Mouse (Mus musculus): Measurements from ENCODE around the gene Il17rb. TPM values are rescaled to one million over a fixed set of nuclear protein-coding genes. Genes with fewer than 3 reads are reported as not detected.

Gene Il17rb
- polyA plus RNA-seq, 1 experiment from 2014 or later: 6.6 TPM

GRCm38 (mm10) chr14:29980447-29981205, 28.1 kb downstream of the Il17rb start:
- no peak overlapping the region for H3K9ac ChIP-seq (ENCODE audit: low read depth, low read length)
- no peaks in the 10 kb centered on the region for H3K9me3 ChIP-seq (replicated peaks; ENCODE audit: control insufficient read depth, low read length)
- no peaks in the 10 kb centered on the region for H3K27me3 ChIP-seq (ENCODE audit: control insufficient read depth, insufficient read depth, low read depth, low read length)
- WGBS (ENCODE audit: insufficient replicate concordance): 88% methylated on average over 10 of the region's 10 CpGs
- H3K36me3 ChIP-seq (ENCODE audit: control insufficient read depth, insufficient read depth): peaks cover 35% of the 10 kb centered on the region
- H3K4me3 ChIP-seq (ENCODE audit: low read depth, low read length): no peak overlapping the region
- no peak overlapping the region for H3K27ac ChIP-seq (ENCODE audit: low read length)
- peaks cover 3% of the 10 kb centered on the region; the same call in 1 of the 2 replicates for H3K4me1 ChIP-seq (ENCODE audit: control insufficient read depth, low read depth, low read length)
- no peak for ATAC-seq (ENCODE audit: low read depth)
- no peak overlapping the region for H3K4me2 ChIP-seq (ENCODE audit: low read depth, low read length)

DNA sequence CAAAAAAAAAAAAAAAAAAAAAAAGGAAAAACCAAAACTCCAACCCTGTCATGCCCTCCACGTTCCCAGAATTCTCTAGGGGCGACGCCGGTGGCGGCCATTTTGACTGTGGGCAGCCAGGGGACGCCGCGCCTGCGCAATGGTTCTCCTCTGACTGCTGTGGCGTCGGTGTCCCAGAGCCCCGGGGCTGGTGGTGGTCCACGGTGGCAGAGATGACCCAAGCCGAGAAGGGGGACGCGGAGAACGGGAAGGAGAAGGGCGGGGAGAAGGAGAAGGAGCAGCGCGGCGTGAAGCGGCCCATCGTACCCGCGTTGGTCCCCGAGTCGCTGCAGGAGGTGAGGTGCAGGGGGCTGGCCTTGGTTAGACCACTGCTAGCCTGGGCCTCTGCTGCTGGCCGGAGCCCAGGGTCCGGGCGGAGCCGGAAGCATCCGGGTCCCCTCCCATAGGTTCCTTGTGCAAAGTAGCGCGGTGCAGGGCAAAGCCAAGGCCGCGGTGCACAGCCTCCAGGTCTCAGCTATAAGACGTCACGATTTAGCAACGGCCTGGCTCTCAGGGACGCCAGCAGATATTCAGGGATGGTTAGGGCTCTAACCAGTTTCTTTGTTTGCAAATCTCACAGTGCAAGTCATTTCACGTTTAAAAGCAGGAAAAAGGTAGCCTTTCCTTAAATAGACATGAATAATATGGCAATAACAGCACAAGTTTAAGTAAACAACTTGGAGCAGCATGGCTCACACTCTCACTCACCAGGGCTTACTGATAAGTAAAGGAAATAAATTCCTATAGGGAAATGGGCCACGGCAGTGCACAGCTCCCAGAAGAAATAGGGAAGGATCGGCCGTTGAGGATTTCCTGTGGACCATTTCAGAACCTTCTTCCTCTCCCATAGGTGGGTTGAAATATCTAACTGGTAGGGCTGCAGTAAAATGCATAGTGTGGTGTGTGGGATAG, 30.2 kb downstream of the Il17rb start, which contains the start of gene Actr8:
Gene Actr8, plus strand, starts transcription at position 84 of the 951 bp plus-strand sequence.
- peak; percentile 94 for ATAC-seq (ENCODE audit: low read depth)
- Histone ChIP-seq H3K4me1 (ENCODE audit: control insufficient read depth, low read depth, low read length) (peaks cover 3% of the 10 kb centered on the region; the same call in 1 of the 2 replicates), H3K27me3 (ENCODE audit: control insufficient read depth, insufficient read depth, low read depth, low read length) (no peaks in the 10 kb centered on the region), H3K9ac (ENCODE audit: low read depth, low read length) (peak within 1 kb of the TSS; percentile 72), H3K9me3 (replicated peaks; ENCODE audit: control insufficient read depth, low read length) (no peaks in the 10 kb centered on the region), H3K4me2 (ENCODE audit: low read depth, low read length) (peak within 1 kb of the TSS; percentile 73), H3K36me3 (ENCODE audit: control insufficient read depth, insufficient read depth) (peaks cover 27% of the 10 kb centered on the region), H3K27ac (ENCODE audit: low read length) (peak within 1 kb of the TSS; percentile 68), H3K4me3 (ENCODE audit: low read depth, low read length) (peak within 1 kb of the TSS; percentile 70)
- under 1% methylated on average over 44 of the region's 44 CpGs for WGBS (ENCODE audit: insufficient replicate concordance)

DNA sequence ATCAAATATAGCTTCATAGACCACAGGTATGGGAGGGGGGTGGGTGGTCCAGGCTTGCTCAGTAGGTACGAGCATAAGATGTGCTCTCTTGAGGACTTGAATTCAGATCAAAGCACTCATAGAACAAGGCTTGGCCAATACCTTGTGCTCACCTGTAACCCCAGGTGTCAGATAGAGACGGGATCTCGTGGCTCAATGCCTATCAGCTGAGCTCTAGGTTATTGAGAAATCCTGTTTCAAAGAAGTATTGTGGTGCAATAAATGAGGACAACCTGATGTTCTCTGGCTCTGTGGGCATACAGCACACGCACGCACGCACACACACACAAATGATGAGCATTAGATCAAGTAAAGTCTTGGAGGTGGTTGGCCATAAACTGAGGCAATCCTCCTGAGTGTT, 31.8 kb downstream of the Il17rb start:
- WGBS (ENCODE audit: insufficient replicate concordance): 78% methylated on average over 6 of the region's 6 CpGs
- Histone ChIP-seq H3K9me3 (replicated peaks; ENCODE audit: control insufficient read depth, low read length) (no peaks in the 10 kb centered on the region), H3K4me2 (ENCODE audit: low read depth, low read length) (no peak overlapping the region), H3K9ac (ENCODE audit: low read depth, low read length) (no peak overlapping the region), H3K36me3 (ENCODE audit: control insufficient read depth, insufficient read depth) (peaks cover 24% of the 10 kb centered on the region), H3K4me3 (ENCODE audit: low read depth, low read length) (no peak overlapping the region), H3K27me3 (ENCODE audit: control insufficient read depth, insufficient read depth, low read depth, low read length) (no peaks in the 10 kb centered on the region), H3K4me1 (ENCODE audit: control insufficient read depth, low read depth, low read length) (peaks cover 3% of the 10 kb centered on the region; the same call in 1 of the 2 replicates), H3K27ac (ENCODE audit: low read length) (no peak overlapping the region)
- peak; percentile 9; the same call in 1 of the 2 replicates for ATAC-seq (ENCODE audit: low read depth)

DNA sequence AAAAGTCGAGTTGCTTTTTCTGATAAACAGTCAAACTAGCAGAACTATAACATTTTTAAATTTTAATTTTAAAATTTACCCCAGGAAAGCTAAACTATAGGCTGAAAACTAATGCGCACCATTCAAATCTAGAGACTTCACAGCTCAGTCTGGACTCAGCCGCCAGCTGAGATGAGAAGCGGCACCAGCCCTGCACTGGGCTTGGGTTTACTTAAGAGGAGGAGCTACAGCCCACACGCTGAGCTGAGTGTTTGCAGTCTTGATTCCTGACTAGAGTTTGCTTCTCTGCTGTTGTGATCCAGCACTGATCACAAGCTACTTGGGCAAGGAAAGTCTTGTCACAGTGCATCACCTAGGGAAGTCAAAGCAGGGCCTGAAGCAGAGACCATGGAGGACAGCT, 36.7 kb downstream of the Il17rb start:
- Histone ChIP-seq H3K27me3 (ENCODE audit: control insufficient read depth, insufficient read depth, low read depth, low read length) (no peaks in the 10 kb centered on the region), H3K9ac (ENCODE audit: low read depth, low read length) (no peak overlapping the region), H3K27ac (ENCODE audit: low read length) (no peak overlapping the region), H3K4me3 (ENCODE audit: low read depth, low read length) (no peak overlapping the region), H3K9me3 (replicated peaks; ENCODE audit: control insufficient read depth, low read length) (no peaks in the 10 kb centered on the region), H3K4me1 (ENCODE audit: control insufficient read depth, low read depth, low read length) (peaks cover 10% of the 10 kb centered on the region), H3K36me3 (ENCODE audit: control insufficient read depth, insufficient read depth) (peaks cover 18% of the 10 kb centered on the region), H3K4me2 (ENCODE audit: low read depth, low read length) (no peak overlapping the region)
- ATAC-seq (ENCODE audit: low read depth): no peak
- 78% methylated on average over 5 of the region's 5 CpGs for WGBS (ENCODE audit: insufficient replicate concordance)

GRCm38 (mm10) chr14:29971446-29971845, 37.2 kb downstream of the Il17rb start:
- Histone ChIP-seq H3K4me3 (ENCODE audit: low read depth, low read length) (no peak overlapping the region), H3K9ac (ENCODE audit: low read depth, low read length) (no peak overlapping the region), H3K27ac (ENCODE audit: low read length) (no peak overlapping the region), H3K4me1 (ENCODE audit: control insufficient read depth, low read depth, low read length) (peaks cover 10% of the 10 kb centered on the region), H3K9me3 (replicated peaks; ENCODE audit: control insufficient read depth, low read length) (no peaks in the 10 kb centered on the region), H3K36me3 (ENCODE audit: control insufficient read depth, insufficient read depth) (peaks cover 18% of the 10 kb centered on the region), H3K27me3 (ENCODE audit: control insufficient read depth, insufficient read depth, low read depth, low read length) (no peaks in the 10 kb centered on the region), H3K4me2 (ENCODE audit: low read depth, low read length) (no peak overlapping the region)
- ATAC-seq (ENCODE audit: low read depth): no peak
- WGBS (ENCODE audit: insufficient replicate concordance): 83% methylated on average over 7 of the region's 7 CpGs

DNA sequence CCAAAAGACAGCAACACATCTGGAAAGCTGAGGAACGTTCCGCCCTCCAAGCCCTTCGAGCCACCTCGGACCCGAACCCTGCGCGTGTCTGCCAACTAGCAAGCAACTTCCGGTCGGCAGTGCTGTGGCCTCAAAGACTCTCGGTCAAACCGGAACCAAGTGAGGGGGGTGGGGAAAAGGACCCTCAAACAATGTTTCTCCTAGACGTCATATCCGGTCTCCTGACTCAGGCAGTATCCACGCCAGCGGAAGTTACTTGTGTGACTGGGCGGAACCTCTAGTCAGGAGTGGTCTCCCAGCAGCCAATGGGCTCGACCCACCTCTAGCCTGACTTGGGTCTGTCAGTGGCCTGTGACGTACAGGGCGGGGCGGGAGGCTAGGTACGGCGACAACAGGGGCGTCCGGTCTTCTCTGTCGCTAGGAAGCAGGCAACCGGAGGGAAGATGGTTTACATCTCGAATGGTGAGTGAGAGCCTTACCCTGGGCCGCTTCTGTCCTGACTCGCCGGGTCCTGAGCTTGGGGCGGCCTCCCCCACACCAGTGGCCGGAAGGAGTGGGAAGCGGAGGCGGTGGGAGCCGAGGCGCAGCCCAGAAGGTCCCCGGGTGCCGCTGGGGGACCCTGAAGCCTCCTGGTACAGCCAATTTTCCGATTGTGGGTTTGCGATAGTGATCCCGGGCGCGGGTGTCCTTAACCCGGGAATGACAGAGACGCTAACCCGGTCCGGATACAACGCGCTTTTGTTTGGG, 40.4 kb downstream of the Il17rb start, which contains the start of gene Selenok:
Gene Selenok, plus strand, starts transcription at position 234 of the 747 bp plus-strand sequence.
- WGBS (ENCODE audit: insufficient replicate concordance): under 1% methylated on average over 49 of the region's 49 CpGs
- Histone ChIP-seq H3K27ac (ENCODE audit: low read length) (peak within 1 kb of the TSS; percentile 91), H3K4me1 (ENCODE audit: control insufficient read depth, low read depth, low read length) (peaks cover 10% of the 10 kb centered on the region)

DNA sequence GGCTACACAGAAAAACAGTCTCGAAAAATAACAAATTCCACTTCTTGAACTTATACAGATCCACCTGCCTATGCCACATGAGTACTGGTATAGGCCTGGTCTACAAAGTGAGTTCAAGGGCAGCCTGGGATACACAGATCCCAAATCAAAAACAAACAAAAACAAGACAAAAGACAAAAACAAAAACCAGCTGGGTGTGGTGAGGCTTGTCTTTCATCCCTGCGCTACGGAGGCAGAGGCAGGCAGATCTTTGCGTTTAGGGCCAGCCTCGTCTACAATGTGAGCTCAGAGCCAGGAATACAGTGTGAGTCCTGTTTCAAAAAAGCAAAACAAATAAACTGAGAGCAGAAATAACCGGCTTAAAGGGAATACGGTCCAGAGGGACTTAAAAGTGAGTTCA, 41.1 kb downstream of the Il17rb start:
- Histone ChIP-seq H3K36me3 (ENCODE audit: control insufficient read depth, insufficient read depth) (peaks cover 12% of the 10 kb centered on the region), H3K4me1 (ENCODE audit: control insufficient read depth, low read depth, low read length) (peaks cover 10% of the 10 kb centered on the region), H3K4me2 (ENCODE audit: low read depth, low read length) (peak overlapping the region; percentile 78), H3K9me3 (replicated peaks; ENCODE audit: control insufficient read depth, low read length) (no peaks in the 10 kb centered on the region), H3K27ac (ENCODE audit: low read length) (peak overlapping the region; percentile 80), H3K27me3 (ENCODE audit: control insufficient read depth, insufficient read depth, low read depth, low read length) (no peaks in the 10 kb centered on the region), H3K4me3 (ENCODE audit: low read depth, low read length) (peak overlapping the region; percentile 90), H3K9ac (ENCODE audit: low read depth, low read length) (peak overlapping the region; percentile 68)
- ATAC-seq (ENCODE audit: low read depth): no peak
- WGBS (ENCODE audit: insufficient replicate concordance): 52% methylated on average over 7 of the region's 7 CpGs

More for the DNA sequence above, 40.4 kb downstream of the Il17rb start, which contains the start of gene Selenok:
- H3K9ac ChIP-seq (ENCODE audit: low read depth, low read length): peak within 1 kb of the TSS; percentile 96
- no peaks in the 10 kb centered on the region for H3K9me3 ChIP-seq (replicated peaks; ENCODE audit: control insufficient read depth, low read length)
- peaks cover 12% of the 10 kb centered on the region for H3K36me3 ChIP-seq (ENCODE audit: control insufficient read depth, insufficient read depth)
- H3K4me2 ChIP-seq (ENCODE audit: low read depth, low read length): peak within 1 kb of the TSS; percentile 78
- peak within 1 kb of the TSS; percentile 90 for H3K4me3 ChIP-seq (ENCODE audit: low read depth, low read length)
- no peaks in the 10 kb centered on the region for H3K27me3 ChIP-seq (ENCODE audit: control insufficient read depth, insufficient read depth, low read depth, low read length)
- ATAC-seq (ENCODE audit: low read depth): peak; percentile 100

DNA sequence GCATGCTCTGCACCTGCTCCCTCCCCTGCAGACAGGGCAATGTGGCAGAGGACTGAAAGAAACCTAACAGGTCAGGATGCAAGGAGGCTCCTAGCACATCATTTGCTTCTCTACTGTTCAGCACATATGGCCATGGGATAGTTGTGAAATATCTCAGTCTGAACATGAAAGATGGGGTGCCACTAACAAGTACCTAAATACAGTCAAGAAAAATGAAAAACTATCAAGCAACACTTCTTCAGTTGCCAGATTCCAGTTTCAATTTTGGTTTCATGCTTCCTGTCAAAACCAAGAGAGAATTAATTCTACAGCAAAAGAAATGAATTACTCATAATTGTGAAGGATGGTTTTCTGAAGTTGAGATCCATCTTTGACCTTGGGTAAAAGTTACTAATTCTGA, 51.3 kb downstream of the Il17rb start:
- H3K4me2 ChIP-seq (ENCODE audit: low read depth, low read length): no peak overlapping the region
- H3K9me3 ChIP-seq (replicated peaks; ENCODE audit: control insufficient read depth, low read length): no peaks in the 10 kb centered on the region
- no peak overlapping the region for H3K4me3 ChIP-seq (ENCODE audit: low read depth, low read length)
- H3K4me1 ChIP-seq (ENCODE audit: control insufficient read depth, low read depth, low read length): no peaks in the 10 kb centered on the region
- no peaks in the 10 kb centered on the region for H3K36me3 ChIP-seq (ENCODE audit: control insufficient read depth, insufficient read depth)
- no peak for ATAC-seq (ENCODE audit: low read depth)
- no peak overlapping the region for H3K27ac ChIP-seq (ENCODE audit: low read length)
- H3K9ac ChIP-seq (ENCODE audit: low read depth, low read length): no peak overlapping the region
- no peaks in the 10 kb centered on the region for H3K27me3 ChIP-seq (ENCODE audit: control insufficient read depth, insufficient read depth, low read depth, low read length)

Data from liver, embryonic 16.5 days (tissue).